Mouse (Mus musculus): Measurements from ENCODE around the gene Irs4. TPM values are rescaled to one million over a fixed set of nuclear protein-coding genes. Genes with fewer than 3 reads are reported as not detected.

Gene Irs4
- polyA plus RNA-seq (2016; fragmentation: Nextera tagmentation; extraction: Ambion mirVana) = 10.4 and 12.7 TPM in 2 replicates

DNA sequence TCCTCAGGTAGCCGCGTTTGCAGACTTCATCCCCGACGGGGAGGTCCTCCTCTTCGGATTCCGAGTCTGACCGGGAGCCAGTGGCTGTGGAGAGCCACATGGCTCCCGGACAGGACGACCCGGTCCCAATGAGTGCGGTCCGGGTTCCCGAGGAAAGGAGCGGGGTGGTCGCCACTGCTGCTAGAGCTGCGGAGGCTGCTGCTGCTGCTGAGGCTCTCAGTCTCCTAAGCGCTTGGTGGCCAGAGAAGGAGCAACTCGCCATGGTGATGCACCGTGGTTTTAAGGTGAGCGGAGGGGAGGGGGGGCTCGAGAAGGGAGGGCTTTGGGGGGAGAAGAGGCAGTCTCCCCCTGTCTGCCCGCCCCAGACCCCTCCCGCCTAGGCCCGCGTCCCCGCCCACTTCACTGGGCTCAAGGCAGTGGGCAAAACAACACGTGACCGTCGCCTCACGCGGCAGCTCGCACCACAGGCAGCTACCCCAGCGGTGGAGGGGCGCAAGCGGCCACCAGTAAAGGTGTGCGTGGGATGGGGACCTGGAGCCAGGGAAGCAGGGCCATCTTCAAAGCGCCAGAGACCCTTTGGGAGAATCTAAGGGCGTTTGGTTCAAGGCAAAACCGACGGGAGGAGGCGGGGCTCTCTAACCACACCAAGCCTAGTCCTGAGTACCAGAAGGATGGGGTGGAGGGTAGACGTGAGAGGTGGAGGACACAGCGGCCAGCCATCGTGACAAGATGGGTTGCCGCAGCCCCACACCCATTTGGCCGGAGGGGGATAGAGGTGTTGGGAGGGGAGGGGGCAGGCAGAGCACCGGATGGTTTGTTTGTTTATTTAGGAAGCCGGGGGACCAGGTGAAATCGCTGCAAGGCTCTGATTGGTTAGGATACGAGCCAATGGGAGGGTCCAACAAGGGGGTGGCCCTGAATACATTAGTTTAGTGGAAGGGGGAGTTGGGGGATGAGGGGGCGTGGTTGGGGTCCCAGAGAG is at the start of gene Irs4:
TSS of gene Irs4 (minus strand) at position 327 of the 982 bp plus-strand sequence.
- Histone ChIP-seq H3K4me3 (peak within 1 kb of the TSS; percentile 57), H3K27me3 (ENCODE audit: poor library complexity, severe bottlenecking) (peaks cover 88% of the 10 kb centered on the region), H3K27ac (peak within 1 kb of the TSS; percentile 63), H3K9me3 (no peaks in the 10 kb centered on the region), H3K4me1 (peaks cover 30% of the 10 kb centered on the region), H3K36me3 (replicated peaks) (no peaks in the 10 kb centered on the region)
- DNase-seq (ENCODE audit: extremely low spot score, low spot score) = peak; percentile 69
- 19% methylated on average over 50 of the region's 51 CpGs for WGBS

DNA sequence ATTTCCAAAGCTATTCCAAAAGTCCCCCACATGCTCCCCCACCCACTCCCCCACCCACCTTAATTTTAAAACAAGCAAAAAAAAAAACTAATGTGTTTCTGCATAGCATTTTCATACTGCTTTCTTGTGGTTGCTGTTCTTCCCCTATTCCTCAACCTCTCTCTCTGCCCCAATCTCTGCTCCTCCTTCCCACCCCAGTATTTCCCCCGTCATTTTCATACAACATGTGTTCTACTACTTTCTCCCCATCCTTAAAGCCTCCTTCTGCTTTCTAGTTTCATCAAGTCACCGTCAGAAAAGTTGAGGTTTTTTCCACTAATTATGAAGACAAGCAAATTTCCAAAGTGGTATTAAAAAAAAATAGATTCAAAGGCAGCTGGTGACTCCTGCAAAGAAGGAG is 25.3 kb upstream of the Irs4 start:
- H3K9me3 ChIP-seq = no peaks in the 10 kb centered on the region
- H3K4me1 ChIP-seq = no peaks in the 10 kb centered on the region
- 77% methylated on average over 2 of the region's 2 CpGs for WGBS
- H3K27me3 ChIP-seq (ENCODE audit: poor library complexity, severe bottlenecking) = peaks cover 16% of the 10 kb centered on the region
- H3K36me3 ChIP-seq (replicated peaks) = no peaks in the 10 kb centered on the region
- no peak overlapping the region for H3K27ac ChIP-seq
- DNase-seq (ENCODE audit: extremely low spot score, low spot score) = no peak
- H3K4me3 ChIP-seq = no peak overlapping the region

DNA sequence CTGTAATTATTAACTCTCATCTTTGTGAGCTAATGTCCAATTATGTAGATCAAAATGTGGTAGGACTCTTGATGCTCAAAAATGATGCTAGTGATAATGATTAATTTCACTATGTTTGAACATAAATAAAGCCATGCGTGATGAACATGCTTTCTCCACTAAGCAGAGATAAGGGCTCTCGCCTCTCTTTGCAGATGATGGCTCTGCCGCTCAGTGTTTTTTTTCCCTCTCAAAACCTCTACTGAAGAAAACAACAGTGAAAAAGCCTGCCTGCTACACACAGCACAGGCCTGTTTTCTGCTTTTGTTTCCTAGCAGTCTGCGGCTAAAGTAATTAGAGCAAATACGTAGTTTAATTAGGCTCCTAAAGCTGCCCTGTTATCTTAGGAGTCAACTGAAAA is 4.5 kb upstream of the Irs4 start:
- Histone ChIP-seq H3K27me3 (ENCODE audit: poor library complexity, severe bottlenecking) (peaks cover 72% of the 10 kb centered on the region), H3K36me3 (replicated peaks) (no peaks in the 10 kb centered on the region), H3K27ac (no peak overlapping the region), H3K4me1 (peaks cover 4% of the 10 kb centered on the region; the same call in 1 of the 2 replicates), H3K9me3 (no peaks in the 10 kb centered on the region), H3K4me3 (no peak overlapping the region)
- no peak for DNase-seq (ENCODE audit: extremely low spot score, low spot score)
- 31% methylated on average over 5 of the region's 5 CpGs for WGBS

- Histone ChIP-seq H3K36me3 (replicated peaks) (no peaks in the 10 kb centered on the region), H3K9me3 (no peaks in the 10 kb centered on the region), H3K27ac (peak overlapping the region; percentile 63), H3K4me3 (peak overlapping the region; percentile 57), H3K4me1 (peaks cover 34% of the 10 kb centered on the region), H3K27me3 (ENCODE audit: poor library complexity, severe bottlenecking) (peaks cover 91% of the 10 kb centered on the region)
- WGBS = 28% methylated on average over 52 of the region's 52 CpGs
- DNase-seq (ENCODE audit: extremely low spot score, low spot score) = peak; percentile 35
These were observed 622 bp downstream of the Irs4 start for GRCm38 (mm10) chrX:141724391-141724891.

DNA sequence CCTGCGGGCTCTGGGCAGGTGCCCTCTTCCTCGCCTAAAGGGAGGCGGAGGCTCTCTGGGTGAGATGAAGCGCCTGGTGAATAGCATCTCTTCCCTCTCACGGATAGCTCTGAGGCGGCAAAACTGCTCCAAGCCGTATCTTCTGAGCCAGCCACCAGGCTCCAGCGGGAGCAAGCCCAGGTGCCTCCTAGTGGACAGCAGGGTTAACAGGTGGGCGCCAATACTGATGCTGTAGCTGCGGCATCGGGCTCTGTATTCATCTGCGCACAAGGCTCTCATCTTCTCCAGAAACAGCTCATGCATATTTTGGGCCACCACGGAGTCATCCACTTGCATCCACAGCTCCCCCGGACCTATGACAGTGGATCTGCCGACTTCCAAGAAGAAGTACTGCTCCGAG is 1.1 kb downstream of the Irs4 start:
- WGBS = 27% methylated on average over 16 of the region's 16 CpGs
- Histone ChIP-seq H3K27me3 (ENCODE audit: poor library complexity, severe bottlenecking) (peaks cover 96% of the 10 kb centered on the region), H3K27ac (peak overlapping the region; percentile 63), H3K4me3 (peak overlapping the region; percentile 57), H3K9me3 (no peaks in the 10 kb centered on the region), H3K36me3 (replicated peaks) (no peaks in the 10 kb centered on the region), H3K4me1 (peaks cover 34% of the 10 kb centered on the region)
- peak; percentile 33 for DNase-seq (ENCODE audit: extremely low spot score, low spot score)

DNA sequence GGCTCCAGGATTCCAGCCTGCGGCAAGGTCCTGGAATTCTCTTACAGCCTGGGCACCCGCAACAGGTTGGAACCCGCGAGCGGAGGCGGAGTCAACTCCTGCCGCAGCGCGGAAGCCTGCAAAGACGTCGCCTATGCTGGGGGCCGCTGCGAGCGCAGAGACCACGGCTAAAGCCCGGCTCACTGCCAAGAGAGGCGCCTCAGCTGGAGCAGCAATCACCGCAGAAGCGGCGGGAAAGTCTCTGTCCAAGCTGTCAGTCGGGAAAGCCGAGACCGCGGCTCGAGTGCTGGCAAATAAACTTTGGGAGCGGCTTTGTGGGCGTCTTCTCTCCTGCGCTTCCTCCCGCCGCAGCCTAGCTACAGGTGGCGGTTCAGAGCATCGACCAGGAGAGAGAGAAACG is 3.3 kb downstream of the Irs4 start:
- Histone ChIP-seq H3K4me3 (peak overlapping the region; percentile 57), H3K36me3 (replicated peaks) (no peaks in the 10 kb centered on the region), H3K27ac (peak overlapping the region; percentile 77), H3K9me3 (no peaks in the 10 kb centered on the region), H3K4me1 (peaks cover 30% of the 10 kb centered on the region), H3K27me3 (ENCODE audit: poor library complexity, severe bottlenecking) (peaks cover 98% of the 10 kb centered on the region)
- peak; percentile 39 for DNase-seq (ENCODE audit: extremely low spot score, low spot score)
- WGBS = 21% methylated on average over 33 of the region's 33 CpGs

Other genes with a start within 250 kb of the Irs4 start
- 9.7 and 11.6 TPM in 2 replicates for gene Col4a5, start 249.9 kb downstream of the Irs4 start, polyA plus RNA-seq (2016; fragmentation: Nextera tagmentation; extraction: Ambion mirVana)
- gene Gm15294, start 150.0 kb upstream of the Irs4 start, polyA plus RNA-seq (2016; fragmentation: Nextera tagmentation; extraction: Ambion mirVana) = 0.46 and 0.70 TPM in 2 replicates